In genomic region chr1:78217151-78218034, GRCm38 (mm10) we compare ENCODE assay signal across 8 mouse cellular contexts. TPM values are rescaled to one million over a fixed set of nuclear protein-coding genes. Genes with fewer than 3 reads are reported as not detected.
DNase-seq lines count a peak whose midpoint lies in the region; ATAC-seq and TF ChIP-seq lines count a peak whose summit lies in the region.

No protein-coding gene starts in this region.

- peak; percentile 16; the same call in 1 of the 2 replicates for TF ChIP-seq CTCF in cerebellum, adult 2 months (IDR thresholded peaks at IDR 0.05; ENCODE audit: borderline replicate concordance, insufficient read depth, low read depth, low read length)
- TF ChIP-seq CTCF in testis, adult 2 months (IDR thresholded peaks at IDR 0.05; ENCODE audit: control insufficient read depth, insufficient read depth, insufficient replicate concordance, low read depth, low read length), result no peak

- H3K9ac ChIP-seq in hindbrain, embryonic 15.5 days, result peak overlapping the region; percentile 47

- H3K27me3 ChIP-seq in cerebellum, adult 2 months (ENCODE audit: control insufficient read depth, insufficient read depth, low read length), result peaks cover 19% of the 10 kb centered on the region; the same call in 1 of the 2 replicates
- peaks cover 2% of the 10 kb centered on the region for H3K27me3 ChIP-seq in testis, adult 2 months (ENCODE audit: control insufficient read depth, insufficient read depth, low read length)
- peaks cover 71% of the 10 kb centered on the region for H3K27me3 ChIP-seq in hindbrain, embryonic 15.5 days

- no peaks in the 10 kb centered on the region for H3K9me3 ChIP-seq in hindbrain, embryonic 15.5 days

- no peak overlapping the region for H3K27ac ChIP-seq in cerebellum, adult 2 months (ENCODE audit: insufficient read depth, low read length)
- no peak overlapping the region for H3K27ac ChIP-seq in testis, adult 2 months (ENCODE audit: control insufficient read depth, insufficient read depth, low read depth, low read length)
- no peak overlapping the region for H3K27ac ChIP-seq in hindbrain, embryonic 15.5 days (replicated peaks)

- DNase-seq in cerebellum, adult 2 months, result peak in 1 of 2 experiments; percentile 39
- DNase-seq in testis, postnatal 14 days (ENCODE audit: low spot score), result no peak
- DNase-seq in layer of hippocampus, adult 9-10 months (ENCODE audit: low spot score), result no peak
- DNase-seq in cerebellum, postnatal 4 days (ENCODE audit: low spot score in 2 of 2), result no peak

- no peak for TF ChIP-seq POLR2A in cerebellum, adult 2 months (IDR thresholded peaks at IDR 0.05; ENCODE audit: borderline replicate concordance, insufficient read depth, low read length)
- TF ChIP-seq POLR2A in testis, adult 2 months (IDR thresholded peaks at IDR 0.05; ENCODE audit: control insufficient read depth, low read depth, low read length), result no peak

- no peak for ATAC-seq in cerebellum, adult (ENCODE audit: insufficient number of reproducible peaks, low FRiP score, low TSS enrichment)
- peak; percentile 86 for ATAC-seq in hindbrain, embryonic 15.5 days (ENCODE audit: low FRiP score, low read depth)
- ATAC-seq in megakaryocyte progenitor cell, adult 5-6 weeks (replicated peaks; ENCODE audit: poor library complexity), result peak; percentile 23

- peak overlapping the region; percentile 40 for H3K4me3 ChIP-seq in cerebellum, adult 2 months (replicated peaks; ENCODE audit: insufficient read depth, low read depth, low read length)
- H3K4me3 ChIP-seq in testis, adult 2 months (ENCODE audit: control insufficient read depth, low read depth, low read length), result peak overlapping the region; percentile 47
- peak overlapping the region; percentile 61 for H3K4me3 ChIP-seq in hindbrain, embryonic 15.5 days

- H3K4me1 ChIP-seq in cerebellum, adult 2 months (ENCODE audit: control insufficient read depth, insufficient read depth, low read length), result 0 out of 2 replicates have a peak, but pooled peaks cover 4% of the 10 kb centered on the region
- H3K4me1 ChIP-seq in testis, adult 2 months (ENCODE audit: control insufficient read depth, insufficient read depth, low read length), result peaks cover 16% of the 10 kb centered on the region
- H3K4me1 ChIP-seq in hindbrain, embryonic 15.5 days (replicated peaks), result peaks cover 27% of the 10 kb centered on the region

- H3K4me2 ChIP-seq in hindbrain, embryonic 15.5 days, result peak overlapping the region; percentile 96

- under 1% methylated on average over 77 of the region's 79 CpGs for WGBS in cerebellum, adult 2 months
- WGBS in hindbrain, embryonic 15.5 days, result under 1% methylated on average over 64 of the region's 79 CpGs

- no peaks in the 10 kb centered on the region for H3K36me3 ChIP-seq in testis, adult 2 months (ENCODE audit: control insufficient read depth, insufficient read depth, low read length)
- no peaks in the 10 kb centered on the region for H3K36me3 ChIP-seq in hindbrain, embryonic 15.5 days

RNA-seq across cellular contexts. Expression of gene Pax3, which starts 20.5 kb away (rescaled TPM):
- polyA plus RNA-seq in cerebellum, adult 2 months (2012; rRNA removed), result 3.3 and 3.5 TPM in 2 replicates
- 0.32 and 0.37 TPM in 2 replicates for polyA plus RNA-seq in testis, adult 2 months (2012; rRNA removed)
- 14.0 and 16.3 TPM in 2 replicates for polyA plus RNA-seq in hindbrain, embryonic 15.5 days (2015; fragmentation: Nextera tagmentation; extraction: Ambion mirVana)
- not detected in 2 replicates for total RNA-seq in megakaryocyte progenitor cell, adult 5-6 weeks (2015)
- not detected in 2 replicates for total RNA-seq in megakaryocyte progenitor cell, adult 5-6 weeks (2017)
